Mouse (Mus musculus) E14TG2a.4 (cell line): ENCODE results near the gene Pakap.

Experiments used
- CTCF ChIP-seq: conservative IDR thresholded peaks from 2 replicates; pipeline ENCODE4 v1.5.1; 2014; ENCODE audit warnings: low read length
- POU5F1 ChIP-seq: IDR thresholded peaks from 2 replicates; pipeline ENCODE4 v1.6.1; 2014; ENCODE audit warnings: low read length, borderline replicate concordance

GRCm38 (mm10) chr4:57588356-57588755 is 20.4 kb downstream of the Pakap start:
- no peak for TF ChIP-seq CTCF
- TF ChIP-seq POU5F1: no peak
